Mouse (Mus musculus): Measurements from ENCODE around the gene Ppa2. TPM values are rescaled to one million over a fixed set of nuclear protein-coding genes. Genes with fewer than 3 reads are reported as not detected.

The Ppa2 gene
- polyA plus RNA-seq, 1 experiment, result 48.5 TPM

GRCm38 (mm10) chr3:133357977-133358376, 48.1 kb downstream of the Ppa2 start:
- H3K36me3 ChIP-seq (ENCODE audit: control insufficient read depth, insufficient read depth, low read length), result no peaks in the 10 kb centered on the region
- no peaks in the 10 kb centered on the region for H3K27me3 ChIP-seq (ENCODE audit: control insufficient read depth, insufficient read depth, low read length)
- TF ChIP-seq POLR2A (IDR thresholded peaks at IDR 0.05; ENCODE audit: low read depth, low read length) (no peak), CTCF (IDR thresholded peaks at IDR 0.05; ENCODE audit: extremely low read depth, insufficient read length, insufficient replicate concordance, low read depth, low read length) (no peak)
- 0 out of 2 replicates have a peak overlapping the region, but pooled peaks have one; percentile 5 for H3K27ac ChIP-seq (ENCODE audit: insufficient read depth, low read depth, low read length)
- peaks cover 3% of the 10 kb centered on the region; the same call in 1 of the 2 replicates for H3K4me1 ChIP-seq (ENCODE audit: control insufficient read depth, insufficient read depth, insufficient read length, low read length)
- H3K4me3 ChIP-seq (ENCODE audit: low read depth, low read length), result no peak overlapping the region

GRCm38 (mm10) chr3:133361406-133361805, 51.5 kb downstream of the Ppa2 start:
- 91% methylated on average over 1 of the region's 1 CpGs for WGBS
- Histone ChIP-seq H3K27ac (ENCODE audit: insufficient read depth, low read depth, low read length) (no peak overlapping the region), H3K4me1 (ENCODE audit: control insufficient read depth, insufficient read depth, insufficient read length, low read length) (peaks cover 3% of the 10 kb centered on the region; the same call in 1 of the 2 replicates), H3K4me3 (ENCODE audit: low read depth, low read length) (no peak overlapping the region), H3K27me3 (ENCODE audit: control insufficient read depth, insufficient read depth, low read length) (no peaks in the 10 kb centered on the region), H3K36me3 (ENCODE audit: control insufficient read depth, insufficient read depth, low read length) (peaks cover 2% of the 10 kb centered on the region)
- no peak for TF ChIP-seq CTCF (IDR thresholded peaks at IDR 0.05; ENCODE audit: extremely low read depth, insufficient read length, insufficient replicate concordance, low read depth, low read length)
- no peak for TF ChIP-seq POLR2A (IDR thresholded peaks at IDR 0.05; ENCODE audit: low read depth, low read length)

GRCm38 (mm10) chr3:133364138-133364537, 54.2 kb downstream of the Ppa2 start:
- TF ChIP-seq CTCF (IDR thresholded peaks at IDR 0.05; ENCODE audit: extremely low read depth, insufficient read length, insufficient replicate concordance, low read depth, low read length) (no peak), POLR2A (IDR thresholded peaks at IDR 0.05; ENCODE audit: low read depth, low read length) (no peak)
- Histone ChIP-seq H3K27ac (ENCODE audit: insufficient read depth, low read depth, low read length) (no peak overlapping the region), H3K27me3 (ENCODE audit: control insufficient read depth, insufficient read depth, low read length) (no peaks in the 10 kb centered on the region), H3K4me3 (ENCODE audit: low read depth, low read length) (no peak overlapping the region), H3K4me1 (ENCODE audit: control insufficient read depth, insufficient read depth, insufficient read length, low read length) (no peaks in the 10 kb centered on the region), H3K36me3 (ENCODE audit: control insufficient read depth, insufficient read depth, low read length) (peaks cover 2% of the 10 kb centered on the region)
- 85% methylated on average over 3 of the region's 3 CpGs for WGBS

GRCm38 (mm10) chr3:133366096-133366495, 56.2 kb downstream of the Ppa2 start:
- Histone ChIP-seq H3K4me3 (ENCODE audit: low read depth, low read length) (no peak overlapping the region), H3K4me1 (ENCODE audit: control insufficient read depth, insufficient read depth, insufficient read length, low read length) (no peaks in the 10 kb centered on the region), H3K36me3 (ENCODE audit: control insufficient read depth, insufficient read depth, low read length) (peaks cover 8% of the 10 kb centered on the region), H3K27ac (ENCODE audit: insufficient read depth, low read depth, low read length) (no peak overlapping the region), H3K27me3 (ENCODE audit: control insufficient read depth, insufficient read depth, low read length) (no peaks in the 10 kb centered on the region)
- WGBS, result 89% methylated on average over 9 of the region's 9 CpGs
- TF ChIP-seq CTCF (IDR thresholded peaks at IDR 0.05; ENCODE audit: extremely low read depth, insufficient read length, insufficient replicate concordance, low read depth, low read length) (no peak), POLR2A (IDR thresholded peaks at IDR 0.05; ENCODE audit: low read depth, low read length) (no peak)

GRCm38 (mm10) chr3:133378174-133378573, 68.3 kb downstream of the Ppa2 start:
- TF ChIP-seq POLR2A (IDR thresholded peaks at IDR 0.05; ENCODE audit: low read depth, low read length), result no peak
- no peak for TF ChIP-seq CTCF (IDR thresholded peaks at IDR 0.05; ENCODE audit: extremely low read depth, insufficient read length, insufficient replicate concordance, low read depth, low read length)
- H3K4me1 ChIP-seq (ENCODE audit: control insufficient read depth, insufficient read depth, insufficient read length, low read length), result no peaks in the 10 kb centered on the region
- H3K36me3 ChIP-seq (ENCODE audit: control insufficient read depth, insufficient read depth, low read length), result peaks cover 17% of the 10 kb centered on the region
- no peak overlapping the region for H3K27ac ChIP-seq (ENCODE audit: insufficient read depth, low read depth, low read length)
- H3K27me3 ChIP-seq (ENCODE audit: control insufficient read depth, insufficient read depth, low read length), result no peaks in the 10 kb centered on the region
- H3K4me3 ChIP-seq (ENCODE audit: low read depth, low read length), result no peak overlapping the region

- TF ChIP-seq POLR2A (IDR thresholded peaks at IDR 0.05; ENCODE audit: low read depth, low read length), result no peak
- no peak for TF ChIP-seq CTCF (IDR thresholded peaks at IDR 0.05; ENCODE audit: extremely low read depth, insufficient read length, insufficient replicate concordance, low read depth, low read length)
- Histone ChIP-seq H3K27ac (ENCODE audit: insufficient read depth, low read depth, low read length) (no peak overlapping the region), H3K4me1 (ENCODE audit: control insufficient read depth, insufficient read depth, insufficient read length, low read length) (no peaks in the 10 kb centered on the region), H3K4me3 (ENCODE audit: low read depth, low read length) (no peak overlapping the region), H3K27me3 (ENCODE audit: control insufficient read depth, insufficient read depth, low read length) (no peaks in the 10 kb centered on the region), H3K36me3 (ENCODE audit: control insufficient read depth, insufficient read depth, low read length) (peaks cover 13% of the 10 kb centered on the region)
- WGBS, result 92% methylated on average over 1 of the region's 1 CpGs
Measured at GRCm38 (mm10) chr3:133379997-133380396, 70.1 kb downstream of the Ppa2 start.

- H3K4me1 ChIP-seq (ENCODE audit: control insufficient read depth, insufficient read depth, insufficient read length, low read length), result no peaks in the 10 kb centered on the region
- peaks cover 10% of the 10 kb centered on the region for H3K36me3 ChIP-seq (ENCODE audit: control insufficient read depth, insufficient read depth, low read length)
- TF ChIP-seq CTCF (IDR thresholded peaks at IDR 0.05; ENCODE audit: extremely low read depth, insufficient read length, insufficient replicate concordance, low read depth, low read length) (no peak), POLR2A (IDR thresholded peaks at IDR 0.05; ENCODE audit: low read depth, low read length) (no peak)
- H3K27me3 ChIP-seq (ENCODE audit: control insufficient read depth, insufficient read depth, low read length), result no peaks in the 10 kb centered on the region; the same call in 1 of the 2 replicates
- no peak overlapping the region for H3K27ac ChIP-seq (ENCODE audit: insufficient read depth, low read depth, low read length)
- 84% methylated on average over 11 of the region's 11 CpGs for WGBS
- no peak overlapping the region for H3K4me3 ChIP-seq (ENCODE audit: low read depth, low read length)
Measured at GRCm38 (mm10) chr3:133381519-133381918, 71.6 kb downstream of the Ppa2 start.

Data from small intestine, adult 2 months (tissue).